Mouse (Mus musculus): ENCODE data around the gene Tnfsf15. TPM values are rescaled to one million over a fixed set of nuclear protein-coding genes. Genes with fewer than 3 reads are reported as not detected.

Tnfsf15 gene
- total RNA-seq, 2 experiments from 2014 or later: not detected

DNA sequence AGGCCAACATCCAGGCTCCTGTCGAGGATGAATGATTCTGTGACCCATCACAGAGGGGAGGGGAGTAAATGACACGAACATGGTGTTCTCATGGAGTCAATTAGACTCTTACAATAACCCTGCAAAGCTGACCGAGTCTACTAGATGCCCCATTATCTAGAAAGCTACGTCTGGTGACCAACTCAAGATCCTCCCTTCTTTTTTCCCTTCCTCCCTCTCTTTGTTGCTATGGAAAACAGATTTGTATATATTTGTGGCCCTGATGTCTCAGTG, 59.7 kb downstream of the Tnfsf15 start:
- no peak for DNase-seq (ENCODE audit: low spot score)

GRCm38 (mm10) chr4:63684412-63685252, 60.3 kb downstream of the Tnfsf15 start:
- no peak for DNase-seq (ENCODE audit: low spot score)

- DNase-seq (ENCODE audit: low spot score): no peak
Measured at GRCm38 (mm10) chr4:63683716-63684115, 61.2 kb downstream of the Tnfsf15 start.

DNA sequence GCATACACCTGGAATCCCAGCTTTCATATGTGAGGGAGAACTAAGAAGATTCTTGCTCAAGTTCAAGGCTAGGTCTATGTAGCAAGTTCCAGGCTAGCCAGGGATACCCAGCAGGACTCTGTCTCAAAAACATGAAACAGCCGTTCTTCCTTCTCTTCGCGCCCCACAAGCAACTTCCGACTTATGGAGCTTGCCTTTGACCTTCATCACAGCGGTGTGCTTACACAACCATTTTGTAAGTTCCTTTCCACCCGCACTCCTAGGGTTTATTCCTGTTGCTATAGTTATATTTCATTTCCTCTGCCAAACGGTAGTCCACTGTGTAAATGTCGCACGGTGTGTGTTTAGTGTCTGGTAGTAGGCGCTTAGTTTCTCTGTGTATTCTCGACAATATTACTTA, 61.9 kb downstream of the Tnfsf15 start:
- DNase-seq (ENCODE audit: low spot score): no peak

DNA sequence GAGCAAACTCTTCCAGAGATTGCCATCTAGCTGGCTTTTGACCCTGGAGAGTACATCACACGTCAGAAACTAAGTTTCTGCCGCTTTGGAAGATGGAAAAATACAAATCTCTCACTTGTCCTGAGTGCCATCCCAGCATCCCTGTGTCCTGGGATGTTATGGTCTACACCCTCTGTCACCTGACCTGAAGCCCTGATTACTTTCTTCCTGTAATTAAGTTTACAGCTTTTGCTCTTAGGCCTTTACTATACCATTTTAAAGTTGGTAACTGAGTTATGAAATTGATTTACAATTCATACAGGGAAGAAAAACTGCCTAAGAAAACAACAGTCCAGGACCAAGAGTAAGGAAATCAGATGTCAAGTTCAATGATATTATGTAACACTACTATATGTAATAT, 62.5 kb downstream of the Tnfsf15 start:
- no peak for DNase-seq (ENCODE audit: low spot score)

- no peak for DNase-seq (ENCODE audit: low spot score)
Measured at GRCm38 (mm10) chr4:63681557-63681956, 63.4 kb downstream of the Tnfsf15 start.

Other genes starting within 250 kb of the Tnfsf15 start
- 1 to 10 TPM; 5.5 to 6.5 TPM for gene Whrn, start 249.1 kb downstream of the Tnfsf15 start, total RNA-seq (2021)
- gene Atp6v1g1, start 200.3 kb downstream of the Tnfsf15 start, total RNA-seq (2021): 100 to 1,000 TPM; 276 to 291 TPM
- 10 to 100 TPM; 15.8 to 16.4 TPM for gene Tmem268, start 186.3 kb downstream of the Tnfsf15 start, total RNA-seq (2021)
- not detected for gene Gm11213, start 139.9 kb downstream of the Tnfsf15 start, total RNA-seq (2021)
- gene Tex48, start 122.7 kb downstream of the Tnfsf15 start, total RNA-seq (2021): not detected
- gene Gm11214, start 81.7 kb downstream of the Tnfsf15 start, total RNA-seq (2021): not detected
- not detected for gene Tnfsf8, start 116.2 kb upstream of the Tnfsf15 start, total RNA-seq (2021)